Mouse (Mus musculus): Measurements from ENCODE around the gene Abhd10. TPM values are rescaled to one million over a fixed set of nuclear protein-coding genes. Genes with fewer than 3 reads are reported as not detected.
A peak's percentile ranks its signal among the peaks of the same experiment; 100 is the strongest.

Gene Abhd10
- polyA plus RNA-seq, 1 experiment, result 37.3 TPM

DNA sequence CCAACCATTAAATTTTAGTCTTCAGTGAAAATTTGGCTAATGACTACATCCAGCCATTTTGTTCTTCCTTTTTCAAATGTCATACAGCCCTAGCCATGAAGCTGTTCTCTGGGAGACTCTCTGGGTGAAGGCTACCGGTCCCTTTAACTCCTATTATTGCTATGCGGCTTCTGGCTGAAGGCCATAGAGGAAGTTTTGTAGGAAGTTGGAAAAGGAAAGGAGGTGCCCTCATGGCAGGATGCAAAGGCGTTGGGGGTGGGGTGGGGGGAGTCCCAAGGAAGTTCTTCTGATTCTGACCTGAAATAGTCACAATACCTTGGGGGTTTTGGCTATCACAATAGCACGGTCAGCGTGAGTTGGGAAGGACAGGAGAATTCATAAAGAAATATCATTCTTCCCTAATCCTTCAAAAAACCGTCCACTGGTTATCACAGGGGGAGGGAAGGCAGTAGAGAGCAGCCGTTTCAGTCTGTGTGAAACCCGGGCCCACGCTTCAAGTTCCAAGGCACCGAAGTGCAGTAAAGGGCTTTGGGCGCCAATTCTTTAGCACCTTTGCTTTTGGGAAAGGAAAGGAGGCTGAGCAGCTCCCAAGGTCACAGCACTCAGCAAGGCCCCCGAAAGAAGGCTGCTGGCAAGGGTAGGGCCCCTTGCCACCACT is 14.8 kb upstream of the Abhd10 start:
- Histone ChIP-seq H3K4me3 (replicated peaks; ENCODE audit: insufficient read depth, low read depth, low read length) (no peak overlapping the region), H3K27ac (ENCODE audit: insufficient read depth, low read length) (no peak overlapping the region)
- 86% methylated on average over 12 of the region's 12 CpGs for WGBS

DNA sequence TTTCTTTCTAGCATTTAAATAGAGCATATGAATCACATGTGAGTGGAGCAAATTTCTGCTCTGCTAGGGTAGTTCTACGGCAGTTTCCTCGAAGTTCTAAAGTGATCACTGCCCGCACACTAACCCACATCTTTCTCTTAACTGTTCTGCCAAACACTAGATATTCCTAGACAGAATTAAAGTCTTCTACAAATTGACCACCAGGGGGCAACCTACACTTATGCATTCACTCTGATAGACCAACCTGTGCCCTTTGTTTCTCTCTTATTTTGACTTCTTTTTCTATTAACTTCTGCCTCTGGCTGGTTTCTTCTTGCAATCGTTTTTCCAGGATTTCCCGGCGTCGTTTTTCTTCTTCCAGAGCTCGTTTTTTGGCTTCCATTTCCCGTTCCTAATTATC is 14.1 kb upstream of the Abhd10 start:
- Histone ChIP-seq H3K4me1 (ENCODE audit: control insufficient read depth, insufficient read depth, low read length) (no peaks in the 10 kb centered on the region), H3K27me3 (ENCODE audit: control insufficient read depth, insufficient read depth, low read length) (no peaks in the 10 kb centered on the region), H3K4me3 (replicated peaks; ENCODE audit: insufficient read depth, low read depth, low read length) (no peak overlapping the region), H3K27ac (ENCODE audit: insufficient read depth, low read length) (no peak overlapping the region)
- WGBS, result 24% methylated on average over 9 of the region's 9 CpGs
- peak in 1 of 2 experiments; percentile 67 for DNase-seq
- TF ChIP-seq CTCF (IDR thresholded peaks at IDR 0.05; ENCODE audit: borderline replicate concordance, insufficient read depth, low read depth, low read length) (peak; percentile 35; the same call in 1 of the 2 replicates), POLR2A (IDR thresholded peaks at IDR 0.05; ENCODE audit: borderline replicate concordance, insufficient read depth, low read length) (no peak)

More for the DNA sequence above, 14.8 kb upstream of the Abhd10 start:
- H3K27me3 ChIP-seq (ENCODE audit: control insufficient read depth, insufficient read depth, low read length), result no peaks in the 10 kb centered on the region
- DNase-seq, result no peak
- TF ChIP-seq POLR2A (IDR thresholded peaks at IDR 0.05; ENCODE audit: borderline replicate concordance, insufficient read depth, low read length) (no peak), CTCF (IDR thresholded peaks at IDR 0.05; ENCODE audit: borderline replicate concordance, insufficient read depth, low read depth, low read length) (no peak)
- H3K4me1 ChIP-seq (ENCODE audit: control insufficient read depth, insufficient read depth, low read length), result no peaks in the 10 kb centered on the region

DNA sequence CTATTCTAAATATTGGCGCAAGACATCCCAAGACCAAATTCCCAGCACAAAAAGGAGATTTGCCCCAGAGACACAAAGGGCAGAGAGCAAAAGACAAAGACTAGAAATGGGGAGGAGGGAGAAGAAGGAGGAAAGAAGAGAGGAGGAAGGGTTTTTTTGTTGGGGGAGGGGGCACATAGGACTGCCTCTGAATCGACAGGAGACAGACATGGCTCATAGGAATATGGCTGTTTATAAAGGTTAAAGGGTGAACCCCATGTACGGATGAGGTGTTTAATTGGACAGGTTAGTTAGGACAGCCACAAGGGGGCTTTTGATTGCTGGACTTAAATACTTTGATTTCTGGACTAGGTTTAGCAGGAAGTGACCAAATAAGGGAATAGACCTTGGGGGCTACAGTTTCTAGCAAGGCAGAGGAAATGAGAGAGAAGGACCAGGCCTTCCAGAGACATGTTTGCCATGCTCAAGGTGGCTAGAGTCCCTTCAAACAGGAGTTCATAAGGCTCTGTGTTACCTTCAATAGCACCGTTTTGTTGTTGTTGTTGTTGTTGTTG is 913 bp upstream of the Abhd10 start:
- TF ChIP-seq POLR2A (IDR thresholded peaks at IDR 0.05; ENCODE audit: borderline replicate concordance, insufficient read depth, low read length) (no peak), CTCF (IDR thresholded peaks at IDR 0.05; ENCODE audit: borderline replicate concordance, insufficient read depth, low read depth, low read length) (no peak)
- H3K27me3 ChIP-seq (ENCODE audit: control insufficient read depth, insufficient read depth, low read length), result no peaks in the 10 kb centered on the region
- 78% methylated on average over 4 of the region's 4 CpGs for WGBS
- H3K4me1 ChIP-seq (ENCODE audit: control insufficient read depth, insufficient read depth, low read length), result no peaks in the 10 kb centered on the region; the same call in 1 of the 2 replicates
- peak in 1 of 2 experiments; percentile 18 for DNase-seq
- peak overlapping the region; percentile 10 for H3K4me3 ChIP-seq (replicated peaks; ENCODE audit: insufficient read depth, low read depth, low read length)
- no peak overlapping the region for H3K27ac ChIP-seq (ENCODE audit: insufficient read depth, low read length)

GRCm38 (mm10) chr16:45737880-45738279 is 4.9 kb downstream of the Abhd10 start:
- Histone ChIP-seq H3K27ac (ENCODE audit: insufficient read depth, low read length) (no peak overlapping the region), H3K4me3 (replicated peaks; ENCODE audit: insufficient read depth, low read depth, low read length) (no peak overlapping the region), H3K4me1 (ENCODE audit: control insufficient read depth, insufficient read depth, low read length) (no peaks in the 10 kb centered on the region; the same call in 1 of the 2 replicates), H3K27me3 (ENCODE audit: control insufficient read depth, insufficient read depth, low read length) (no peaks in the 10 kb centered on the region)
- TF ChIP-seq CTCF (IDR thresholded peaks at IDR 0.05; ENCODE audit: borderline replicate concordance, insufficient read depth, low read depth, low read length) (no peak), POLR2A (IDR thresholded peaks at IDR 0.05; ENCODE audit: borderline replicate concordance, insufficient read depth, low read length) (no peak)
- DNase-seq, result no peak
- 92% methylated on average over 8 of the region's 8 CpGs for WGBS

DNA sequence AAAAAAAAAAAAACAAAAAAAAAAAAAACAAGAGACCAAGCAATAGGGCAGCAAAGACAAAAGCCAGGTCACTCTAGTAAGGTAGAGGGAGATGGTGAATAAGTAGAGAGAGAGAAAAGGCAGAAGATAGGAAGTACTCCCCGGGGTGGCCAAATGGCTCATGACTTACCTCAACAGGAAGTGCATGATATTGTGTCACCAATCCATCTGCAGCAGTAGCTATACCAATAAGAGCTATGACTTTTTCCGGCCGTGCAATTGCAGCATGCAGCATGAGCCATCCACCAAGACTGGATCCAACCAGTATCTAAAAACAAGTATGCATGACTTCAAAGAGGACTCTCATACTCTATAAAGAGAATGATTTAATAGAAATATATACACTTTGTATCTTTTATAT is 6.0 kb downstream of the Abhd10 start:
- WGBS, result 85% methylated on average over 3 of the region's 3 CpGs
- H3K27ac ChIP-seq (ENCODE audit: insufficient read depth, low read length), result no peak overlapping the region
- H3K4me3 ChIP-seq (replicated peaks; ENCODE audit: insufficient read depth, low read depth, low read length), result no peak overlapping the region
- DNase-seq, result no peak
- no peaks in the 10 kb centered on the region; the same call in 1 of the 2 replicates for H3K4me1 ChIP-seq (ENCODE audit: control insufficient read depth, insufficient read depth, low read length)
- no peaks in the 10 kb centered on the region for H3K27me3 ChIP-seq (ENCODE audit: control insufficient read depth, insufficient read depth, low read length)
- TF ChIP-seq CTCF (IDR thresholded peaks at IDR 0.05; ENCODE audit: borderline replicate concordance, insufficient read depth, low read depth, low read length), result no peak
- no peak for TF ChIP-seq POLR2A (IDR thresholded peaks at IDR 0.05; ENCODE audit: borderline replicate concordance, insufficient read depth, low read length)

DNA sequence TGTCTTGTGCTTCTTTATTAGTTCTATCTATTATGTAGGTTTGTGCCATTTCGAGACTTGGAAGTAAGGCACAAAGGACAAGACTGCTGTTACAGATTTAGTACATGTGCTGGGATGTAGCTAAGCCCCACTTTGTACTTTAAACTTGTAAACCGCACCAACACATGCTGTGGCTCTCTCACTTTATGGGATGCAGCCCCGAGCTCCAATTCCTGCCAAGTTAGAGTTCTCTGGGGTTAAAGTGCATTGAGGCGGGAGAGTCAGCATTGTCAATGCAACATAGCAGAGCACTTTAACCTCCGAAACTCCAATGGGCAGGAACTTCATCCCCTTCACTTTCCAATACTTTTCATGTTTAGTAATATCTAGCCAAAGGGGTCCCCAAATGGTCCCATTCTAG is 13.6 kb downstream of the Abhd10 start:
- 0 out of 2 replicates have a peak, but pooled peaks cover 2% of the 10 kb centered on the region for H3K4me1 ChIP-seq (ENCODE audit: control insufficient read depth, insufficient read depth, low read length)
- no peaks in the 10 kb centered on the region for H3K27me3 ChIP-seq (ENCODE audit: control insufficient read depth, insufficient read depth, low read length)
- H3K4me3 ChIP-seq (replicated peaks; ENCODE audit: insufficient read depth, low read depth, low read length), result no peak overlapping the region
- TF ChIP-seq CTCF (IDR thresholded peaks at IDR 0.05; ENCODE audit: borderline replicate concordance, insufficient read depth, low read depth, low read length) (no peak), POLR2A (IDR thresholded peaks at IDR 0.05; ENCODE audit: borderline replicate concordance, insufficient read depth, low read length) (no peak)
- no peak overlapping the region for H3K27ac ChIP-seq (ENCODE audit: insufficient read depth, low read length)
- 79% methylated on average over 5 of the region's 5 CpGs for WGBS
- DNase-seq, result no peak

DNA sequence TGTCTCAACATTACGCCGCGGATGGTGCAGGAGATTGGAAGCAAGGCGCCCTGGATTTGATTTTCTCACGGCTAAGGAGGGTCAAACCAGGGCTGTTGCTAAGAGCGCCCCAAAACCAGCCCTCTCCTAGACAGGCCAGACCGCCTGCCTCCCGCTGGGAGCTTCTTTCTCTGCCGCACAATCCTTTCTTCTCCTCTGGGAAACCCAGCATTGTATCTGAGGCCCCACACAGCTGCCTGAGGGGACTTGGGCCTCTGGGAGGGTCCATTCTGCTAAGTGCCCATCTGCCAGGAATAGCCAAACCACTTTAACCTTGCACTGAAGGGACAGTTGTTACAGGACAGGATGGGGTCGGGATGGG is 18.0 kb downstream of the Abhd10 start:
- Histone ChIP-seq H3K27ac (ENCODE audit: insufficient read depth, low read length) (peak overlapping the region; percentile 97), H3K27me3 (ENCODE audit: control insufficient read depth, insufficient read depth, low read length) (no peaks in the 10 kb centered on the region), H3K4me3 (replicated peaks; ENCODE audit: insufficient read depth, low read depth, low read length) (peak overlapping the region; percentile 96), H3K4me1 (ENCODE audit: control insufficient read depth, insufficient read depth, low read length) (peaks cover 19% of the 10 kb centered on the region)
- peak in 1 of 2 experiments; percentile 69 for DNase-seq
- TF ChIP-seq POLR2A (IDR thresholded peaks at IDR 0.05; ENCODE audit: borderline replicate concordance, insufficient read depth, low read length) (no peak), CTCF (IDR thresholded peaks at IDR 0.05; ENCODE audit: borderline replicate concordance, insufficient read depth, low read depth, low read length) (no peak)
- WGBS, result 2% methylated on average over 10 of the region's 10 CpGs
